Mouse (Mus musculus) WW6 (cell line): Measurements from ENCODE around the gene Lrrc8b.

Source experiments
- DNase-seq: peaks from one replicate; pipeline ENCODE4 v3.0.0-alpha.2; 2013; ENCODE audit warnings: low read depth, low spot score

Lrrc8b gene

GRCm38 (mm10) chr5:105418851-105419250 is 3.3 kb downstream of the Lrrc8b start:
- no peak for DNase-seq

- no peak for DNase-seq
These were observed 10.0 kb downstream of the Lrrc8b start for GRCm38 (mm10) chr5:105425587-105425986.

GRCm38 (mm10) chr5:105427326-105427725 is 11.8 kb downstream of the Lrrc8b start:
- DNase-seq = no peak

GRCm38 (mm10) chr5:105428265-105428974 is 12.8 kb downstream of the Lrrc8b start:
- DNase-seq = no peak

GRCm38 (mm10) chr5:105430148-105430547 is 14.6 kb downstream of the Lrrc8b start:
- no peak for DNase-seq

- no peak for DNase-seq
These were observed 24.0 kb downstream of the Lrrc8b start for GRCm38 (mm10) chr5:105439608-105440007.

GRCm38 (mm10) chr5:105440992-105441535 is 25.5 kb downstream of the Lrrc8b start:
- no peak for DNase-seq

- no peak for DNase-seq
These were observed 26.8 kb downstream of the Lrrc8b start for GRCm38 (mm10) chr5:105442212-105443000.

- DNase-seq = no peak
These were observed 27.7 kb downstream of the Lrrc8b start for GRCm38 (mm10) chr5:105443057-105443815.

- DNase-seq = no peak
These were observed 30.1 kb downstream of the Lrrc8b start for GRCm38 (mm10) chr5:105445686-105446085.

GRCm38 (mm10) chr5:105454105-105454504 is 38.5 kb downstream of the Lrrc8b start:
- DNase-seq = no peak

- DNase-seq = no peak
These were observed 43.5 kb downstream of the Lrrc8b start for GRCm38 (mm10) chr5:105459077-105459476.

- no peak for DNase-seq
These were observed 45.0 kb downstream of the Lrrc8b start for GRCm38 (mm10) chr5:105460551-105460950.

- no peak for DNase-seq
These were observed 45.5 kb downstream of the Lrrc8b start for GRCm38 (mm10) chr5:105461076-105461475.

GRCm38 (mm10) chr5:105464671-105465070 is 49.1 kb downstream of the Lrrc8b start:
- no peak for DNase-seq

GRCm38 (mm10) chr5:105465550-105465949 is 50.0 kb downstream of the Lrrc8b start:
- DNase-seq = no peak

GRCm38 (mm10) chr5:105466471-105466902 is 50.9 kb downstream of the Lrrc8b start:
- DNase-seq = no peak

- no peak for DNase-seq
These were observed 51.7 kb downstream of the Lrrc8b start for GRCm38 (mm10) chr5:105467271-105467670.

- DNase-seq = no peak
These were observed 57.6 kb downstream of the Lrrc8b start for GRCm38 (mm10) chr5:105472983-105473705.

GRCm38 (mm10) chr5:105477527-105477926 is 62.0 kb downstream of the Lrrc8b start:
- DNase-seq = no peak

- no peak for DNase-seq
These were observed 64.1 kb downstream of the Lrrc8b start for GRCm38 (mm10) chr5:105479673-105480072.
